Mouse (Mus musculus) MEL (cell line): ENCODE data around the gene Ddx46. TPM values are rescaled to one million over a fixed set of nuclear protein-coding genes. Genes with fewer than 3 reads are reported as not detected.
"Not testable (repeated sequence)": the region's sequence is repeated elsewhere in the genome, so short reads cannot be mapped to it uniquely, and the experiment has no call there.

Experiments
- DNase-seq: peaks from one replicate; pipeline ENCODE4 v3.0.0; 2011; ENCODE audit warnings: low read depth, low spot score
- H3K27ac ChIP-seq: 2 replicates; pipeline ENCODE4 v1.5.1; 2012; ENCODE audit warnings: low read depth, mild to moderate bottlenecking, control low read depth, low read length, moderate library complexity; ENCODE audit not compliant: control insufficient read depth
- H3K27me3 ChIP-seq, 2 experiments: fragments of 150-350 bp in 1 of 2; sonication (generic) in 1 of 2; 2 replicates each; pipeline ENCODE4 v1.6.1; 2012; ENCODE audit warnings: low read length in 2 of 2, mild to moderate bottlenecking in 2 of 2, improper control_type of control experiment in 1 of 2, moderate library complexity in 1 of 2; ENCODE audit not compliant: insufficient read depth in 2 of 2, control insufficient read depth in 1 of 2
- H3K36me3 ChIP-seq, 2 experiments: 2 replicates each; pipeline ENCODE4 v1.6.1; 2012 to 2014; ENCODE audit warnings: low read length in 2 of 2, improper control_type of control experiment in 1 of 2, inconsistent platforms in 1 of 2, mild to moderate bottlenecking in 1 of 2; ENCODE audit not compliant: insufficient read depth in 2 of 2, control insufficient read depth in 1 of 2
- H3K4me1 ChIP-seq, 2 experiments: fragments of 150-350 bp in 1 of 2; sonication (generic) in 1 of 2; 2 replicates each; pipeline ENCODE4 v1.6.1; 2012; ENCODE audit warnings: low read length in 2 of 2, improper control_type of control experiment in 1 of 2, mild to moderate bottlenecking in 1 of 2; ENCODE audit not compliant: insufficient read depth in 2 of 2, control insufficient read depth in 1 of 2
- H3K4me3 ChIP-seq, 2 experiments: fragments of 150-350 bp in 1 of 2; sonication (generic) in 1 of 2; 2 replicates each; pipeline ENCODE4 v1.5.1; 2012; ENCODE audit warnings: low read depth in 2 of 2, low read length in 2 of 2, mild to moderate bottlenecking in 2 of 2, moderate library complexity in 2 of 2, control low read depth in 1 of 2, improper control_type of control experiment in 1 of 2; ENCODE audit not compliant: control insufficient read depth in 1 of 2, insufficient read depth in 1 of 2
- H3K79me2 ChIP-seq: 2 replicates; pipeline ENCODE4 v1.6.1; 2012; ENCODE audit warnings: mild to moderate bottlenecking, low read length, moderate library complexity; ENCODE audit not compliant: control insufficient read depth, poor library complexity, insufficient read depth
- H3K9ac ChIP-seq: 2 replicates; pipeline ENCODE4 v1.6.1; 2012; ENCODE audit warnings: low read depth, mild to moderate bottlenecking, control low read depth, low read length, moderate library complexity; ENCODE audit not compliant: control insufficient read depth, poor library complexity, severe bottlenecking
- H3K9me3 ChIP-seq: fragments of 150-350 bp; sonication (generic); replicated peaks from 2 replicates; pipeline ENCODE4 v1.6.1; 2012; ENCODE audit warnings: mild to moderate bottlenecking, low read length, improper control_type of control experiment, moderate library complexity; ENCODE audit not compliant: insufficient read depth
- BHLHE40 ChIP-seq: IDR thresholded peaks from 2 replicates; pipeline ENCODE4 v1.6.1; 2012; ENCODE audit warnings: low read depth, mild to moderate bottlenecking, inconsistent platforms, low read length, improper control_type of control experiment, borderline replicate concordance
- CTCF ChIP-seq, 3 experiments: IDR thresholded peaks in 2 of 3; conservative IDR thresholded peaks in 1 of 3; 2 replicates each; pipeline ENCODE4 v1.5.1; 2011 to 2012; ENCODE audit warnings: low read length in 3 of 3, low read depth in 2 of 3, mild to moderate bottlenecking in 2 of 3, improper control_type of control experiment in 1 of 3, inconsistent platforms in 1 of 3, mixed read lengths in 1 of 3, moderate library complexity in 1 of 3; ENCODE audit not compliant: control insufficient read depth in 1 of 3, insufficient read depth in 1 of 3, poor library complexity in 1 of 3, severe bottlenecking in 1 of 3
- EP300 ChIP-seq, 2 experiments: IDR thresholded peaks; 2 replicates each; pipeline ENCODE4 v1.6.1; 2011; ENCODE audit warnings: improper control_type of control experiment in 2 of 2, low read length in 2 of 2, low read depth in 1 of 2, mild to moderate bottlenecking in 1 of 2
- ETS1 ChIP-seq: IDR thresholded peaks from 2 replicates; pipeline ENCODE4 v1.6.1; 2012; ENCODE audit warnings: low read depth, mild to moderate bottlenecking, inconsistent platforms, low read length, improper control_type of control experiment, moderate library complexity
- GATA1 ChIP-seq: IDR thresholded peaks from 2 replicates; pipeline ENCODE4 v1.6.1; 2011; ENCODE audit warnings: low read depth, low read length, improper control_type of control experiment
- HCFC1 ChIP-seq: IDR thresholded peaks from 2 replicates; pipeline ENCODE4 v1.6.1; 2012; ENCODE audit warnings: low read depth, mild to moderate bottlenecking, inconsistent platforms, low read length, improper control_type of control experiment, moderate library complexity
- MAFK ChIP-seq: IDR thresholded peaks from 2 replicates; pipeline ENCODE4 v1.6.1; 2011; ENCODE audit warnings: low read depth, mild to moderate bottlenecking, low read length, improper control_type of control experiment, borderline replicate concordance
- MAX ChIP-seq: IDR thresholded peaks from 2 replicates; pipeline ENCODE4 v1.6.1; 2011; ENCODE audit warnings: low read length, improper control_type of control experiment
- MAZ ChIP-seq: IDR thresholded peaks from 2 replicates; pipeline ENCODE4 v1.6.1; 2012; ENCODE audit warnings: low read depth, mild to moderate bottlenecking, inconsistent platforms, low read length, improper control_type of control experiment
- MXI1 ChIP-seq: IDR thresholded peaks from 2 replicates; pipeline ENCODE4 v1.6.1; 2011; ENCODE audit warnings: mild to moderate bottlenecking, low read depth, low read length, improper control_type of control experiment
- MYB ChIP-seq: IDR thresholded peaks from 2 replicates; pipeline ENCODE4 v1.6.1; 2011; ENCODE audit warnings: mild to moderate bottlenecking, low read depth, low read length, improper control_type of control experiment
- MYC ChIP-seq: IDR thresholded peaks from 2 replicates; pipeline ENCODE4 v1.6.1; 2011; ENCODE audit warnings: low read depth, mild to moderate bottlenecking, low read length, improper control_type of control experiment, moderate library complexity
- POLR2A ChIP-seq, 2 experiments: IDR thresholded peaks; 2 replicates each; pipeline ENCODE4 v1.6.1; 2011 to 2012; ENCODE audit warnings: low read length in 2 of 2, mild to moderate bottlenecking in 2 of 2, control low read depth in 1 of 2, improper control_type of control experiment in 1 of 2, low read depth in 1 of 2, moderate library complexity in 1 of 2; ENCODE audit not compliant: control insufficient read depth in 1 of 2, insufficient read depth in 1 of 2, poor library complexity in 1 of 2
- POLR2AphosphoS5 ChIP-seq: IDR thresholded peaks from 2 replicates; pipeline ENCODE4 v1.6.1; 2012; ENCODE audit warnings: low read depth, borderline replicate concordance, mild to moderate bottlenecking, inconsistent platforms, low read length, moderate library complexity, mixed read lengths
- RAD21 ChIP-seq: IDR thresholded peaks from 2 replicates; pipeline ENCODE4 v1.6.1; 2011; ENCODE audit warnings: mild to moderate bottlenecking, low read depth, low read length, improper control_type of control experiment
- RCOR1 ChIP-seq: IDR thresholded peaks from 2 replicates; pipeline ENCODE4 v1.6.1; 2012; ENCODE audit warnings: low read depth, mild to moderate bottlenecking, inconsistent platforms, low read length, improper control_type of control experiment
- SMC3 ChIP-seq: IDR thresholded peaks from 2 replicates; pipeline ENCODE4 v1.6.1; 2011; ENCODE audit warnings: low read depth, low read length, improper control_type of control experiment
- TBP ChIP-seq: IDR thresholded peaks from 2 replicates; pipeline ENCODE4 v1.8.0; 2011; ENCODE audit warnings: low read depth, low read length, improper control_type of control experiment
- UBTF ChIP-seq: IDR thresholded peaks from 2 replicates; pipeline ENCODE4 v1.6.1; 2012; ENCODE audit warnings: low read depth, mild to moderate bottlenecking, inconsistent platforms, low read length, improper control_type of control experiment, moderate library complexity, borderline replicate concordance; ENCODE audit not compliant: insufficient read depth
- USF1 ChIP-seq: IDR thresholded peaks from 2 replicates; pipeline ENCODE4 v1.6.1; 2014; ENCODE audit warnings: low read depth, mild to moderate bottlenecking, inconsistent platforms, low read length, improper control_type of control experiment, moderate library complexity
- USF2 ChIP-seq, 2 experiments: IDR thresholded peaks; 2 replicates each; pipeline ENCODE4 v1.6.1; 2011 to 2012; ENCODE audit warnings: improper control_type of control experiment in 2 of 2, low read length in 2 of 2, borderline replicate concordance in 1 of 2, inconsistent platforms in 1 of 2, low read depth in 1 of 2, mild to moderate bottlenecking in 1 of 2; ENCODE audit not compliant: insufficient read depth in 1 of 2
- ZC3H11A ChIP-seq: IDR thresholded peaks from 2 replicates; pipeline ENCODE4 v1.6.1; 2012; ENCODE audit warnings: low read depth, mild to moderate bottlenecking, inconsistent platforms, low read length, improper control_type of control experiment
- ZNF384 ChIP-seq: IDR thresholded peaks from 2 replicates; pipeline ENCODE4 v1.6.1; 2012; ENCODE audit warnings: low read depth, mild to moderate bottlenecking, inconsistent platforms, low read length, improper control_type of control experiment
- polyA plus RNA-seq, 2 experiments: library from polyadenylated mRNA; stranded (reverse) in 1 of 2; unstranded in 1 of 2; fragments of >175 nt in 1 of 2; fragments of >200 nt in 1 of 2; gene quantifications; 2 replicates each; pipeline versions ENCODE4 v1.2.1 to v1.2.4; 2012; ENCODE audit warnings: low replicate concordance in 2 of 2, low read depth in 1 of 2; ENCODE audit not compliant: insufficient read length in 2 of 2, insufficient read depth in 1 of 2, missing spikeins in 1 of 2
- total RNA-seq: library from RNA; depleted of rRNA; stranded (reverse); fragments of 300-350 nt; gene quantifications from 2 replicates; pipeline ENCODE4 v1.2.3, GENCODE M21; 2012

Gene Ddx46
- total and polyA plus RNA-seq, 3 experiments = 58.3 to 122 (median 89.5) TPM

GRCm38 (mm10) chr13:55694110-55694509 lies 59.3 kb downstream of the Ddx46 start:
- peak; percentile 50 for DNase-seq

GRCm38 (mm10) chr13:55695989-55696388 lies 61.2 kb downstream of the Ddx46 start:
- not testable (repeated sequence) for H3K9ac ChIP-seq, H3K27me3 ChIP-seq, H3K4me3 ChIP-seq, H3K27ac ChIP-seq, H3K9me3 ChIP-seq
- peak; percentile 47 for DNase-seq
- peak; percentile 88 for TF ChIP-seq ZNF384
- peaks cover 19 to 27% of the 10 kb centered on the region in 2 experiments for H3K36me3 ChIP-seq
- peaks cover 0 to 18% of the 10 kb centered on the region in 2 experiments; a peak in 3 of 4 replicates for H3K4me1 ChIP-seq
- H3K79me2 ChIP-seq = peaks cover 53% of the 10 kb centered on the region

More at GRCm38 (mm10) chr13:55694110-55694509, 59.3 kb downstream of the Ddx46 start:
- H3K9me3 ChIP-seq = no peaks in the 10 kb centered on the region
- peaks cover 52% of the 10 kb centered on the region for H3K79me2 ChIP-seq
- peaks cover 0 to 18% of the 10 kb centered on the region in 2 experiments; a peak in 3 of 4 replicates for H3K4me1 ChIP-seq
- TF ChIP-seq BHLHE40 (no peak), MAFK (no peak), CTCF (IDR thresholded peaks at IDR 0.05 in 2 of 3, conservative IDR thresholded peaks at IDR 0.05 in 1 of 3; ENCODE audit: control insufficient read depth in 1 of 3, insufficient read depth in 1 of 3, low read depth in 2 of 3, low read length in 3 of 3, poor library complexity in 1 of 3, severe bottlenecking in 1 of 3) (no peak), POLR2AphosphoS5 (no peak), MYC (no peak), RCOR1 (no peak), ETS1 (no peak), MAZ (no peak), ZNF384 (no peak), POLR2A (IDR thresholded peaks at IDR 0.05; ENCODE audit: control insufficient read depth in 1 of 2, insufficient read depth in 1 of 2, low read depth in 1 of 2, low read length in 2 of 2, poor library complexity in 1 of 2) (no peak), MXI1 (no peak), HCFC1 (no peak)
- no peak overlapping the region; the same call in 1 of the 2 replicates for H3K27ac ChIP-seq
- peak overlapping the region; percentile 93 to 96 for H3K4me3 ChIP-seq
- peak overlapping the region; percentile 99 for H3K9ac ChIP-seq
- H3K27me3 ChIP-seq = no peaks in the 10 kb centered on the region
- H3K36me3 ChIP-seq = peaks cover 13 to 19% of the 10 kb centered on the region in 2 experiments

GRCm38 (mm10) chr13:55704301-55704700 lies 69.5 kb downstream of the Ddx46 start:
- Histone ChIP-seq H3K9ac (no peak overlapping the region), H3K36me3 (peaks cover 0 to 23% of the 10 kb centered on the region in 2 experiments; a peak in 2 of 4 replicates), H3K9me3 (no peaks in the 10 kb centered on the region), H3K4me1 (no peaks in the 10 kb centered on the region), H3K27ac (no peak overlapping the region), H3K79me2 (no peaks in the 10 kb centered on the region; the same call in 1 of the 2 replicates), H3K4me3 (no peak overlapping the region), H3K27me3 (no peaks in the 10 kb centered on the region)
- DNase-seq = peak; percentile 23
- TF ChIP-seq USF1 (no peak), GATA1 (no peak), HCFC1 (no peak), TBP (no peak), MYC (no peak), SMC3 (no peak), UBTF (no peak), RAD21 (no peak), USF2 (IDR thresholded peaks at IDR 0.05; ENCODE audit: borderline replicate concordance in 1 of 2, insufficient read depth in 1 of 2, low read depth in 1 of 2, low read length in 2 of 2) (no peak), EP300 (IDR thresholded peaks at IDR 0.05; ENCODE audit: low read depth in 1 of 2, low read length in 2 of 2) (no peak), MAFK (no peak), ZC3H11A (no peak), MAX (no peak), MYB (no peak)
